Mouse (Mus musculus) frontal cortex, postnatal 14 days (tissue): ENCODE measurements around the gene Pla2g6.

ENCODE experiments used
- DNase-seq, 2 experiments: peaks; one replicate each; pipeline ENCODE4 v3.0.0; 2022; ENCODE audit warnings: low spot score in 2 of 2

Gene Pla2g6

GRCm38 (mm10) chr15:79328058-79328938, at the start of gene Pla2g6:
Gene Pla2g6, minus strand, starts transcription at chr15:79328390.
- DNase-seq, result peak; percentile 97 to 98

GRCm38 (mm10) chr15:79377681-79378080, 49.5 kb upstream of the Pla2g6 start:
- no peak for DNase-seq

DNA sequence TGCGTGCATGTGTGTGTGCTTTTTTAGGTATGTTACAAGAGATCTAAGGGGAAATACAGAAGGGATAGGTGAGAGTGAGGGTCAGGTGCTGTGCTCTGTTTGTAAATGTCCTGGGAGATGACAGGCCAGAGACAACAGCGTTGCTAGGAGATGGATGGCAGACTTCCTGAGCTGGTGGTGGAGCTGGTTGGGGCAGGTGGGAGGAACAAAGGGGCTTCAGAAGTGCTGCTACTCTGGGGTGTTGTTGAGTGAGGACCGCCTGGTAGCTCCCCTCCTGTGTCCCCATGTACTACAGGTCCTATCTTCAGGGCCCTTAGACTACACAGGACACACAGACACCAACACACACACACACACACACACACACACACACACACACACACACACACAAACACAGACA, 46.6 kb upstream of the Pla2g6 start:
- no peak for DNase-seq

DNA sequence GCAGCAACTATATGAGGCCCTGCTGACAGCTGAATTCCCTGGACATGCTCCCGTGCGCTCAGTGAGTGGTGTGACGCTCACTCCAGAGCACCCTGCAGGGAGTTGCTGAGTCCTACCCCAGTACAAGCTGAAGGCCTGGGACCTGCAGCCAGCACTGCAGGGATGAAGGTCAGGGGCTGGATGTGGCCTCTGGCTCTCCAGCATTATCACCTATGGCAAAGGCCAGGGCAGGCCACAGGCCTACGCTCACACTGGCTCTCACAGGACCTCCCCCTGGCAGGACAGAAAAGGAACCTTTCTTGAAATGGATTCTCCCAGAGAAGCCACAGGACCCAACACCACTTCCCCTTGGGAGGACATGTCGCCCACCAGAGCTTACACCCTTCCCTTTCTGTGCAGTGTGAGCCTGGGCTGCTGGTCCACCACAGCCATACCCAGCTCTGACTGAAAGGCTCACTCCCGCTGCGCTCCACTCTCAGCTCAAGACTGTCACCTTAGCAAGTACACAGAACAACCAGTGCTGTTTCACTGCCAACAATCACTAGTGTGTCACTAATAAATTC, 42.2 kb upstream of the Pla2g6 start:
- no peak for DNase-seq

DNA sequence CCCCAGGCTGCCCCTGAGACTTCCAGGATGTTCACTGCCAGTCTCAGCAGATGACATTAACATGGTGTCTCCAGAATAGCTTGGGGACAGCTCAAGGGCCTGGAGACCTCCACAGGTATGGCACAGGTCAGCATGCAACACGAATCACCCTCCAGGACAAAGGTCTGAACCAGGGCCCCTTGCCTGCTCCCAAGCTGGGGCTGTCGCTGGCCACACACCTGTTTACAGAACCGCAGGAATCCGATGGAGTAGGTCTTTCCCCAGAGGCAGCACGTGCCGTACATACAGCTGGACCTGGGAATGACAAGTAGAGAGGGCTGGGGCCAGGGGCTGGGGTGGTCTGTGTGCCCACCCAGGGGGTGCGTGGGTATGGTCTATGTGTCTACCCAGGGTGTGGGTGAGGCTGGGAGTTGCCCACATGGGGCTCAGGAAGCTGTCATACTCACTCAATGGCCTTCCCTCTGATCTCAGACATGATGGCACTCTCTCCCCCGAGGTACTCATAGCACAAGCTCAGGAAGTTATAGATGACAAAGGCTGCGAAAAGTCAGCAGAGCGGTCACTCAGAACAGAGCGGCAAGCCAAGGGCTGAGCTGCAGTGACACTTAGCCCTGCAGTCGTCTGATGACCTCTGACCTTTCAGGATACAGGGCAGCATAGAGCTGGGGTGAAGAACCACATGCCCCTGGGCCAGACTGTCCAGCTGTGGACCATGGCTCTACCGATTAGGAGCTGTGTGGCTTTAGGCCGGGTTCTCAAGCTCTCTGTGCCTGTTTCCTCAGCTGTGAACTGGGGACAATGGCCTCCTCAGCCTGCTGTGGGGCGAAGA, 41.5 kb upstream of the Pla2g6 start:
- no peak for DNase-seq

- no peak for DNase-seq
Measured at GRCm38 (mm10) chr15:79368861-79369440, 40.8 kb upstream of the Pla2g6 start.

- DNase-seq, result no peak
Measured at GRCm38 (mm10) chr15:79368313-79368811, 40.2 kb upstream of the Pla2g6 start.

GRCm38 (mm10) chr15:79366402-79366801, 38.2 kb upstream of the Pla2g6 start:
- no peak for DNase-seq

DNA sequence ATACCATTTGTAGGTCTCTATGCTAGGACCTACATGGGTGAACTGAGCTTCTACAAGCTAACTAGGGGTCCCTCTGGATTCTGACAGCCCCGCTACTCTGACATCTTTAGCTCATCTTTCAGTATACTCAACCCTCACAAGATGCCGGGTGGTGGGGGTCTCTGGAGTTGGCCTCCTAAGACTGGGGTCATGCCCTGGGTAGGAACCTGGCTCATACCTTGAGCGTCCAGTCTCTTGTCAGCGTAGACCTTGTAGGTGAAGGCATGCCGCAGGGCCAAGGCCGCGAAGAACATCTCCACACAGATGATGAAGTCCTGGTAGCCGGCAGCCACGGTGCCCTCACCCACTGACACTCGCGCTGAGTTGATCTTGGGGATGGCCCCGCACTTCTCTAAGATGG, 36.9 kb upstream of the Pla2g6 start:
- DNase-seq, result no peak

DNA sequence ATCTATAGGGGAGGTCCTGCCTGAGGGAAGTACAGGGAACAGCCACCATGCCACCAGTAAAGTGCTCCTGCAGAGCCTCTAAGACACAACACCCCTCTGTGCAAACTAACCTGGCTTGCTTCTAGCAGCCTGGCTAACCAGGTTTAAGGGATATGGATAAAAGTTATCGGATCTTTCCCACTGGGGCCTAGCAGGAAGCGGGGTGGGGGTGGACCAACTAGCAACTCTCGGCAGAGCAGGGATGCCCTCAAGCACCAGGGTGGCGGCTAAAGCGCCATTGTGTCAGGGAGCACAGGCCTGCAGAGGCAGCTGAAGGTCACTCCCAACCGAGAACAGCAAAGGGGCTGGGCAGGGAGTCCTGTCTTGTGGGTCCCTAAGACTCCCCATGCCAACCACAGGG, 35.9 kb upstream of the Pla2g6 start:
- DNase-seq, result no peak

- no peak for DNase-seq
Measured at GRCm38 (mm10) chr15:79361023-79361422, 32.8 kb upstream of the Pla2g6 start.

DNA sequence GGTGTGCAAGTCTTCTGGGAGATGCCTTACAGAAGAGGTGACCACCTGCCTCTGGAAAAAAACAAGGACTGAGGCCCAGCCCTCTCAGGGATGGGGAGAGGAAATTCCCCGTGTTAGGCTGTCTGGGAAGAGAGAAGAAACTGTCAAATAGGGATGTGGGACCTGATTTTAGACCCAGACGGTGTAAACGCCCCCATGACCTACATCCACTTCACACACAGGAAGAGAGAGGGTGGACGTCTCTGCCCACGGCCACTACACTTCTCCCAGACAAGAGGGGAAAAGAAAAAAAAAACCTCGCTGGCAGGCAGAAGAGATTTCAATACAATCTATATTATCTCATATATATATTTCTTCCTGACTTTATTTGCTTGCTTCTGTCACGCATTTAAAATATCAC, 32.2 kb upstream of the Pla2g6 start:
- no peak for DNase-seq

GRCm38 (mm10) chr15:79359954-79360353, 31.8 kb upstream of the Pla2g6 start:
- no peak for DNase-seq

DNA sequence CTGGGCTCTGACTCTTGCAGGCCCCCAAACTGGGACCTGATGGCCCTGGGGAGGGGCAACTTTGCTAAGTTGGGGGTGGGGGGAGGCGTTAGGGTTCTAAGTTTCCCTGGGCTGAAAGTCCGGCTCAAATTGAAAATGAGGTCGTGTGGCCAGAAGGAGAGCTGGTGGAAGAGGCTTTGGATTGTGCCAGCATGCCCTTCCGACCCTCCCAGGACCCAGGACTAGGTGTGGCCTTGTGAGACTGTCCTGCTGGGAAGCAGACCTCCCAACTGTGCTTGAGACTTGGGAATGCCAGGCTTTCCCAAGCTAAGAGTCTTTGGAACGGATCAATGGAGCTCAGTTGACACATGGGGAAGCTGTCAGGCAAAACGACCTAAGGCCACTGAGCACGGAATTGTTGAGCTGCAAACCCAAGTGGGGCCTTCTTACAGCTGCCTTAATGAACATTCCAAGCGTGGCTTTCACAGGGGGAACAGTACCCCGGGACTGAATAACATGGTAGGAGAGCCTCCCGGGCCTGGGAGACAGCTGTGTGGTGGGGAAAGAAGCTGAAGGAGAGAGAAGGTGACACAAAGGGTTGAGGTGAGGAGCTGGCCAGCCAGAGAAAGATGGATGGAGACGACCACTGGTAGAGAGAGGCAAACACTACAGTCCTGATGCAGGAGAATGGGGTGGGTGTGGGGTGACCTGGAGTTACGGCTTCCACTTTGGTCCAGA, 29.9 kb upstream of the Pla2g6 start:
- no peak for DNase-seq

- DNase-seq, result peak in 1 of 2 experiments; percentile 39
Measured at GRCm38 (mm10) chr15:79357036-79357911, 29.1 kb upstream of the Pla2g6 start.

GRCm38 (mm10) chr15:79356481-79356880, 28.3 kb upstream of the Pla2g6 start:
- DNase-seq, result no peak

DNA sequence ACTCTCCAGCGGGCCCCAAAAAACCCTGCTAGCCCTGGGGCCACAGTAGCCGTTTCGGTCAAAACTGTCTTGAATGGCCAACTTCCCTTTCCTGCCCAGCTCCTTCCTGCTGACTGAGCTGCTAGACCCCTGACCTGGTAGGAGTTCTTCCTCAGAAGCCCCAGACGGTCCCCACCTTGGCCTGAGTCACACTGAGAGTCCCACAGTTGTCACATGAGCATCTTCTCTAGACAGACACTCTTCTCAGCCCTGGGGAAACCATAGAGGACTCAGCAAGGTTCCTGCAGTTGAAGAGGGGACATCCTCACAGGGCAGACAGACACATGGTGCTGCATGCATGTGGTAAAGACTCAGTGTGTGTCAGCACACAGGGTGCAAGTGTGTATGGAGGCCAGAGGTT, 26.4 kb upstream of the Pla2g6 start:
- DNase-seq, result no peak

DNA sequence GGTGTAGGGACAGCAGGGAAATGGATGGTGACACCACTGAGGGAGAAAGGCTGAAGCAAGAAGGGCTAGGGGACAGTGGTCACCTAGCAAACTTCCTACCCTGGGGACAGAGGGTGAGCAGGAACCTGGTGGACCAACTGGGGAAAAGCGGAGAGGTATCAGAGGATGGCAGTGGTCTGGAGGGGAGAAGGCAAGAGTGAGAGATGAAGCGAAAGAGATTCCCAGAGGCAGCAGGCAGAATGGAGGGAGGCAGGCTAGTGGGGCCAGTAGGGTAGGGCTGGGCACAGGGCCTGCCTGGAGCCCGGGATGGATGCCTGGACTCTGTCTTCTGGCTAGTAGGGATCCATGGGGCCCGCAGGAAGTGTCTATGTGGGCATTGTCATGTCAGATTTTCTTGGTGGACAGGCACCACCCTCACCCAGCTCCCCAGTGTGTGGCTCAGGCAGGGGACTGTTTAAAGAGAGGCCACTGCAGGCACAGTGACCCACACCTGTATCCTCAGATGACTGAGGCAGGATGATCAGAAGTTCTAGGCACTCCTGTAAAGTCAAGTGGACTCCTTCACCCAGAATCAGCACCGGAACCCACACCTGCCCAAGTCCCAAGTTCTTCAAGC, 25.6 kb upstream of the Pla2g6 start:
- DNase-seq, result no peak

- no peak for DNase-seq
Measured at GRCm38 (mm10) chr15:79352479-79352878, 24.3 kb upstream of the Pla2g6 start.

- no peak for DNase-seq
Measured at GRCm38 (mm10) chr15:79351331-79351767, 23.2 kb upstream of the Pla2g6 start.
